Mouse (Mus musculus) embryo, embryonic 10.5 days (tissue): Measurements from ENCODE around the gene Parp14.

Source experiments
- DNase-seq: peaks from one replicate; pipeline ENCODE4 v3.0.0-alpha.2; 2015; ENCODE audit warnings: low spot score

Parp14 gene

GRCm38 (mm10) chr16:35787568-35788189 lies 83.7 kb downstream of the Parp14 start:
- DNase-seq = no peak

- no peak for DNase-seq
Observed at GRCm38 (mm10) chr16:35787163-35787562, 84.2 kb downstream of the Parp14 start.

GRCm38 (mm10) chr16:35784134-35784725 lies 87.1 kb downstream of the Parp14 start:
- no peak for DNase-seq

GRCm38 (mm10) chr16:35783207-35783573 lies 88.2 kb downstream of the Parp14 start:
- DNase-seq = no peak
